Mouse (Mus musculus) skeletal muscle tissue, adult 2 months (tissue): ENCODE data around the gene N4bp1.
A peak's percentile ranks its signal among the peaks of the same experiment; 100 is the strongest.

Experiments used
- DNase-seq: peaks from one replicate; pipeline ENCODE4 v3.0.0-alpha.2; 2012; ENCODE audit warnings: low read depth, low spot score

Gene N4bp1

DNA sequence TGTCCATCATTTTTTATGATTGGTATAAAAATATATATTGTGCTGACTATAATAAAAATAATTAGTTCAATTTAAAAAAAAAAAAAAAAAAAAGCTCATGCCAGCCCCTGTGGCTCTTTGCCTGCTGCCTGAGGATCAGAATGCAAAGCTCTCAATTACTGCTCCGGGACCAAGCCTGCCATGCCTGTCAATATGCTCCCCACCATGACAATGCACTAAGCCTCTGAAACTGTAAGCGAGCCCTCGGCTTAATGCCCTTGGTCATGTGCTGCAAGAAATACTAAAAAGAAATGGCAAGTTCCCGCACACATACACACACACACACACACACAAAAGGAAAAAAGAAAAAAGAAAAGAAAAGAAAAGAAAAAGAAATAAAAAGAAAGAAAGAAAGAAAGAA, 60.3 kb downstream of the N4bp1 start:
- no peak for DNase-seq

DNA sequence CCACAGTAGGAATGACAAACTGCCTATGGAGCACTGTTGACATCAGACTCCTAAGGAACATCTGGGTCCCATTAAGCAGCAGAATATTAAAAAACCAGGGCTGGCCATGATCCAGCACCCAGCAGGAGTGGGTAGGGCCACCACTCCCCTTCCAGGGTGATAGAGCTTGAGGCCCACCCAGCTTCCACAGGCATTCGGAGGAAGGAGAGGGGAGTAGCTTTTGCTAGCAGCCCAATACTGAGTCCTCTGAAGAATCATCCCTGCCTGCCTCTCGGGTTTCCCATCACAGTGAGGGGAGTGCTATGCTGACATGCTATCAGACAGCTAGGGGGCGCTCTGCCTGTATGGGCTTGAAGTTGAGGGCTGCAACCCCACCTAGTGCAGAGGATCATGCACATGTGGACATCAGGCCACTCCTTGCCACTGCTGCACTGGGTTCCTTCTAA, 64.3 kb downstream of the N4bp1 start:
- DNase-seq = no peak

- DNase-seq = no peak
Measured at GRCm38 (mm10) chr8:86820186-86820755, 64.8 kb downstream of the N4bp1 start.

- no peak for DNase-seq
Measured at GRCm38 (mm10) chr8:86819426-86819825, 65.6 kb downstream of the N4bp1 start.

DNA sequence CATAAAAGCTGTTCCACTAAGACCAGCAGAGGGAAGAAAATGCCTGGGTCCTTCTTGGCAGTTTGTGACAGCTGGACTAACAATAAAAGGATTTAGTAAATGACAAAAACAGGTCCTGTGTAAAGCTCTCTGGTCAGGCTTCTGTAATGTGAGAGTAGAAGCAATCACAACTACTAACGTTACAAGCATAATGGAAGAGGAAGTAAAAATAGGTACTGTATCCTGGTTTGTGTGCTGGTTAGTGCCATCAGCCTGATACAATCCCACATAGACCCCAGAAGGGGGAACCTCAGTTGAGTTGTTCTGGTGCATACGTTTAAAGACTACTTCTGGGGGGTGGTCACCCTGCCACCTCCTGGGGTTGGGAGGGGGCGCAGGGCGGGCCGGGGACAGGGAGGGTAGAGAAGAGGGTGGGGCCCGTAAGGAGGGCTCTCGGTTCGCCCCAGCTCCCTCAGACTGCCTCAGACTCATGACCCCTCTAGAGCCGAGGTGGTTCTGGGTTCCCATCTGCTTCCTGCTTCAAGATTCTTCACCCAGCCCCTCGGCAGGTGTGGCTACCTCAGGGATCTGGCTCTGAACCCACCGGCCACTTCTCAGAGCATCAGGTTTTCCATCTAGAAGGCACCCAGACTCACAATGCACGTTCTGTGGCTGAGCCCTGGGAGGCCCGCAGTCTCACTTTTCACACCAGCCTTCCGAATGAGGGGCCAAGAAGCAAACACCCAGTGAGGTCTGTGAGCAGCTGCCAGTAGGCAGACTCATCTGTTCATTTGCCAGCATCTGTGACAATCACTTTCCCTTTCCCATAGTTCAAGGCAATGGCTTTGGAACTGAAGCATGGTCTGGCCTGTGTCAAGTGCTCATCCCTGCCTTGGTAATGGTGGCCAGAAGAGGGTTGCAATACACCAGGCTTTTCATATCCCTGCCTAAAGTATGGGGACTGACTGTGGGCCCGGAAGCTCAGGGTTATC, 75.8 kb downstream of the N4bp1 start:
- DNase-seq = no peak

GRCm38 (mm10) chr8:86808239-86808638, 76.8 kb downstream of the N4bp1 start:
- no peak for DNase-seq

- no peak for DNase-seq
Measured at GRCm38 (mm10) chr8:86801988-86802387, 83.1 kb downstream of the N4bp1 start.

DNA sequence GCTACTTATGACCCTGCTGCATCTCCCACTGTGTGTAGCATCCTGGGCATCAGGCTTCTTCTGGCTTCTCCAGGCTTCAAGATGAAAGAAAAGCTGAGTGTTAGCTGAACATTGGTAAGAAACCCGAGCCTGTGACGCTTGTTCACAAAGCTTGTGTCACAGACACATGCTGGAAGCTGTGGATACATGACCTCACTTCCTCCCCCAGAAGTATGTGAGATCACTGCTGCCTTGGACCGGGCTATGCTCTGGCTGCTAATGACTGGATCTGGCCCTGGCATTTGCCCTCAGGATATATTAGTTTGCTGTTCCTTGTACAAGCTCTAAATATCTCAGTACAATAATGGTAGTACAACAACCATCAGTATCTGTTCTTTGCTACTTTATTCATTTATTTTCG, 84.1 kb downstream of the N4bp1 start:
- no peak for DNase-seq

DNA sequence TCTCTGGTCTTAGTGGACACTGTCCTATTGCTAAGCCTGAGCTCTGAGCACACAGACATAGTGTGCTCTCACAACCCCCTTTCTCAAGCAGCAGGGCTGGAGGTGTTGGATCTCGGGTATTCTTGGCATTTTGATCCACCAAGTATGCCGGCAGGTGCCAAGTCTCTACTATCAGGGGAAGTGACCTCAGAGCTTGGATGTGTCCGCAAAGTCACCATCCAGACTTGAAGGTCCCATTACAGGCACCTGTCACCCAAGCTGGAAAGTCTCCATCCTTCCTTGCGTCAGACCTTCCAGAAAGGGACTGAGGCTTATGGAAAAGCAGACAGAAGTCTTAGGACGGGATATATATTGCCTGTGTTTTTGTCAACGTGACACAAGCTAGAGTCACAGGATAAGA, 86.9 kb downstream of the N4bp1 start:
- peak; percentile 91 for DNase-seq

DNA sequence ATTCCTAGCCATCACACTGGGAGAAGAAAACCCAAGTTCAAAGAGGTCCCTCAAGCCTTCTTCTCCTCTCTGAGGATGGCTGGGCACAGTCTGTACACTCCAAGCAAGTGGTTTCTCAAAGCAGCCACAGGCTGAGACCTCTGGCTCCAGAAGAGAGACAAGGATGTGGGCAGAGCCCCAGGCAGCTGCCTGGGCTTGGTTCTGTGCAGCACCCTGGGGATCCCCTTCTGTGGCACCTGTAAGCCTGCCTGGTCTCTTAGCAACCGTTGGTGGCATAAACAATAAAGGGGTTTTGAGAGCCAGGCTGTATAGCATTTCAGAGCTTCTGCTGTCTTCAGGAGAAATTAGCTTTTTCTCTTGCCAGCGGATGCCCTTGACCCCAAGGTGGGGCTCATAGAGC, 87.4 kb downstream of the N4bp1 start:
- DNase-seq = peak; percentile 80

GRCm38 (mm10) chr8:86794716-86795115, 90.3 kb downstream of the N4bp1 start:
- no peak for DNase-seq

GRCm38 (mm10) chr8:86791542-86791941, 93.5 kb downstream of the N4bp1 start:
- DNase-seq = no peak

DNA sequence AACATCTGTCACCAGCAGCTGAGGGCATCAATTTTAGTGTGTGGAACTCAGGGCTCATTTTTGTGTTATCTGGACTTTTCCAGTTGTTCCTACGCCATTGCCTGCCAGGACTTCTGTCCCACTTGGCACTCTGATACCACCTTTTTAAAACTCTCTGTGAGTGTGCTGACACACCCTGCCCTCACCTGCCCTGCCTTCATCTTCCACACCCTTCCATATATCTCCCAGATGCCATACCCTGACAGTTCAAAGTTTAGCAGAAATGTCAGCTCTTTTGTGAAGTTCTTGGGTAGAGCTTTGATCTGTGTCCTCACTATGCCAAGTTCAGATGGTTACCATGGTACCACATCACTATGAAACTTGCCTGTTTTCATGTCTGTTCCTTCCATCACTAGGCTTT, 95.5 kb downstream of the N4bp1 start:
- DNase-seq = no peak

GRCm38 (mm10) chr8:86787891-86788420, 97.1 kb downstream of the N4bp1 start:
- DNase-seq = peak; percentile 80

GRCm38 (mm10) chr8:86786498-86786897, 98.6 kb downstream of the N4bp1 start:
- DNase-seq = no peak

- no peak for DNase-seq
Measured at GRCm38 (mm10) chr8:86781094-86781493, 104.0 kb downstream of the N4bp1 start.

DNA sequence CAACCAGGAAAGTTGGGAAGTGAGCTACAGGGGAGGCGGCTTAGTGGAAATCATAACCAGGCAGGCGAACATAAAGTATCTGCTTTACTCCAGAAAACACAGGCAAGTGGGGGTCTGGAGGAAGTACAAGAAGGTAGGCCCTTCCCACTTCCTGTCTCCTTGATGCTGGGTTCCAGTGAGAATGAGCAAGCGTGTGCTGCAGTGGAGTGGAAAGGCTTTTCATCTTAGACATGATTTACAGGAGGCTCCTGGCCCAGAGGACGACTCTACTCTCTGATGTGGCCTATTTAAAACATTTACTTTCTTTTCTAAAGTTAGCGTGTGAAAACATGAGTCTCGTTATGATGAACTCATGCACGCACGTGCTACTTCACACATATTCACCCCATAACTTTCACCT, 105.9 kb downstream of the N4bp1 start:
- no peak for DNase-seq

GRCm38 (mm10) chr8:86769945-86770715, 114.9 kb downstream of the N4bp1 start:
- no peak for DNase-seq

DNA sequence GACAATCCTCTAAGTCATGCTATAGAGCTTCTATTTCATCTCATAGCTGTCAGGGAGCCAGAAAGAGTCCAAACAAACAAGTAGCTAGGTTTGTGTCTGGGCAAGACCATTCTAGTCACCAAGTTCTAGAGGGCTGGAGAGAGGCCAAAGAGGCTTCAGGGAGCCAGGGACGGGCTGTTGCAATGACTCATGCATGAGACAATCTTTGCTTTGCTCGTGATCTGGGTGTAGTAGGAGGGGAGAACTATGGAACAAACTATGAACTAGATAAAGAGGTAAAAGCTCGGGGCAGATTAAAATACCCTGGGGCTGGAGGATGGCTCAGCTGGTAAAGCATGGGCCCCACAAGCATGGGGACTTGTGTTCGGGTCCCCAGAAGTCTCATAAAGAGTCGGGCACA, 116.6 kb downstream of the N4bp1 start:
- DNase-seq = peak; percentile 71

- DNase-seq = no peak
Measured at GRCm38 (mm10) chr8:86766548-86767211, 118.4 kb downstream of the N4bp1 start.

- DNase-seq = no peak
Measured at GRCm38 (mm10) chr8:86765669-86766068, 119.4 kb downstream of the N4bp1 start.
